Mouse (Mus musculus) heart, adult 2 months (tissue): ENCODE measurements at regions not wholly inside any gene's neighbourhood (a gene's known extent, or its start where the extent isn't known, plus 50 kb on each side); places are given as distances from the start of the nearest gene placed in this dataset.

Experiments
- EP300 ChIP-seq: fragments of 200-500 bp; IDR thresholded peaks from 2 replicates; pipeline ENCODE4 v1.6.1; 2011; ENCODE audit warnings: low read depth, low read length, control low read depth; ENCODE audit not compliant: insufficient read depth
- POLR2A ChIP-seq: fragments of 200-500 bp; IDR thresholded peaks from 2 replicates; pipeline ENCODE4 v1.6.1; 2011; ENCODE audit warnings: mild to moderate bottlenecking, low read depth, low read length, control low read depth; ENCODE audit not compliant: insufficient read depth

- TF ChIP-seq POLR2A (no peak), EP300 (no peak)
Observed at GRCm38 (mm10) chr6:41205864-41206263, 96.2 kb upstream of the Try4 start.
